Mouse (Mus musculus): ENCODE measurements around the gene Slc22a2.
"Not testable (repeated sequence)": the region's sequence is repeated elsewhere in the genome, so short reads cannot be mapped to it uniquely, and the experiment has no call there.

Gene Slc22a2

DNA sequence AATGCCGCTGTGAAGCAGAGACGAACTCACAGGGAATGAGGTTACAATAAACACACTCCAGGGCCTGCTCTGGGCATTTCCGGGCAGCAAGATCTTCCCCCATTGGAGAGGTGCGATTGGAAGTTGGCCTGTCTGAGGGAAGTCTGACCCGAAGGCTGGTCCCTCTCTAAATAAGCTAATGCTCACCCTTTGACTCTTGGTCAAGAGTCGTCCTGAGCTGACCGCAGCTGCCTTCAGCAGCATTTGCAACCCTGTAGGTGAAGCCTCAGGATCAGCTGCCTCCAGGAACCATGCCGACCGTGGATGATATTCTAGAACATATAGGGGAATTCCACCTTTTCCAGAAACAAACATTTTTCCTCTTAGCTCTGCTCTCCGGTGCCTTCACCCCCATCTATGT, at the start of gene Slc22a2:
Gene Slc22a2, plus strand, starts transcription at position 142 of the 400 bp plus-strand sequence.
- DNase-seq (ENCODE audit: low spot score): no peak

GRCm38 (mm10) chr17:12534353-12535145, 49.4 kb upstream of the Slc22a2 start:
- peak; percentile 66 for DNase-seq (ENCODE audit: low spot score)

DNA sequence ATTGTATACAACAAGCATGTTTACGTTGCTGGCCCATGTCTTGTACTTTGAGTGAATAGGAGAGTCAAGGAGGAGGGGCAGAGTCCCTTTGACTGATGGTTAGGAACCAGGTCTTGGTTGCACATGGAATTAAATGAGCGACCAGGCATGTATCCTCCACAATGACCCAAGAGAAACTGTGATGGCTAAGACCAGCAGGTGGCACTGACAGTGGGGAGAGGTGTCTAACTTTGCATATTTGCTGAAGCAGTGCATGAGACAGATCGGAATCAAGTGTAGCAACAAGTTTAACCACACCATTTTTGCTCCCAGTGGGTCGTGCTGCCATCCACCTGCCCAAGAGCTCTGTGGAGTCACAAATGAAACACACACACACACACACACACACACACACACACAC, 21.7 kb upstream of the Slc22a2 start:
- no peak for DNase-seq (ENCODE audit: low spot score)

GRCm38 (mm10) chr17:12564481-12565000, 19.4 kb upstream of the Slc22a2 start:
- not testable (repeated sequence) for DNase-seq (ENCODE audit: low spot score)

GRCm38 (mm10) chr17:12565443-12565842, 18.5 kb upstream of the Slc22a2 start:
- DNase-seq (ENCODE audit: low spot score): no peak

DNA sequence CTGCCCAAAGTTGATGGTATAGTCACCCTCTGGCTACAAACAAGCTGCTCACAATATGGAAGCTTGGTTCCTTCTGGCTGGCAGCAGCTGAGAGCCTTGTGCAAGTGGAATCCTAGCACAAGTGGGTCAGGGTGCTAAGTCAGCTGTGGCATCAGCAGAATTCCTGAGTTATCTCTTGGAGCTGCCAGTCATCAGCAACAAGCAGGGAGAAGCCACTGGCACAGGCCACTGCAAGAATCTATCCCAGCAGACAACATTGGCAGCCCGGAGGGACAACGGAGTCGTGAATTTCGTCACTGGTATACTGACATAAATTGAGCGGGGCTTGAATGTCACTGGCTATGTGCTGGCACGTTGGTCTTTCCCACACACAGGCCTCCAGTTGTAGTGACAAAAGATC, 12.6 kb upstream of the Slc22a2 start:
- DNase-seq (ENCODE audit: low spot score): no peak

- DNase-seq (ENCODE audit: low spot score): no peak
Observed at GRCm38 (mm10) chr17:12571924-12572463, 11.9 kb upstream of the Slc22a2 start.

DNA sequence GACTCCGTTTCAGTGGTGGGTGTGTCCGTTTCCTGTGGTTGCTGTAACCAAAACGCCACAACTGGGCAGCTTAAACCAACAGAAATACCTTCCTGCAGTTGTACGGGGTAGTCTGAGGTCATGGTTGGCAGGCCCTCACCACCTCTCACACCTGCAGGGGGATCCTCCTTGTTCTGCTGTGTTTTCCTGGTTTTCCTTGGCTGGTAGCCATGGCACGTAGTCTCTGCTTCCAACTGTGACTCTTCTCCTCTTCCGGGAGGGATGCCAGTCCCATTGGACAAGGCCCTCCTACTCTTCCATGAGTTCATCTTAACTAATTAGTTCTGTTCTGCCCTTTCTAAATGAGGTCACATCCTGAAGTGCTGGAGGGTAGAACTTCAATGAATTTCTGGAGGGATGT, 8.5 kb upstream of the Slc22a2 start:
- DNase-seq (ENCODE audit: low spot score): no peak

- DNase-seq (ENCODE audit: low spot score): no peak
Observed at GRCm38 (mm10) chr17:12577096-12577495, 6.8 kb upstream of the Slc22a2 start.

DNA sequence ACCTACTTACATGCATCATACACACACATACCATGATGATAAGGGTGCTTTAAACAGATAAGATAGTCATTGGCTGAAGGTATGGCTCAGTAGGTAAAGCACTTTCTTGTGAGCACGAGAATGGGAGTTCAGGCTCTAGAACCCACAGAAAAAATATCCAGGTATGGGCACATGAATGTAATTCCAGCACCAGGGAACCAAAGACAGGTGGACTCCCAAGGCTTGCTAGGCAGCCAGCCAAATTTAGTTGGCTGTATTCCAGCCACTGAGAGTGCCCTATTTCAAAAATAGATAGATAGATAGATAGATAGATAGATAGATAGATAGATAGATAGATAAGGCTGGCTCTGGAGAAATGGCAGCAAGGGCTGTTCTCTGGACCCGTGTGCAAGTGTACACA, 1.4 kb downstream of the Slc22a2 start:
- DNase-seq (ENCODE audit: low spot score): no peak

GRCm38 (mm10) chr17:12586966-12587365, 3.0 kb downstream of the Slc22a2 start:
- no peak for DNase-seq (ENCODE audit: low spot score)

DNA sequence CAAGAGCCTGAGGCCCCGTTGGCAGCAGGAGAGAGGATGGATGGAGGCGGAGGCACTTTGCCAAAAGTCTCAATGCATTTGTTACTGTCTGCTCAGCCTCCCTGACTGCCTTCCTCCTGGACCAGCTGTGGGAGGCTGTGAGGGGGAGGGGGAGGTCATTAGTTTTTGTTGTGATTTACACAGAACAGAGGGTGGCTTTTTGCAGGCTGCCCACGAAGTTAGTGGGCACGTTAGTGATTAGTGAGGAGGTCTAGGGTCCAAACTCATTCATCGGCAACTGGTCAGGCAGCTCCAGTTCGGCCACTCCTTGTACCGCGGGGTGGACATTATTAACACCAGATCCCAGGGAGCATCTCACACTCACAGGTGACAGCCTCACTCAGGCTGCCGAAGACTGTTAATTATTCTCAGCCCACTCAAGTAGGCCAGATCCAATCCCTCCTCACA, 4.9 kb downstream of the Slc22a2 start:
- no peak for DNase-seq (ENCODE audit: low spot score)

DNA sequence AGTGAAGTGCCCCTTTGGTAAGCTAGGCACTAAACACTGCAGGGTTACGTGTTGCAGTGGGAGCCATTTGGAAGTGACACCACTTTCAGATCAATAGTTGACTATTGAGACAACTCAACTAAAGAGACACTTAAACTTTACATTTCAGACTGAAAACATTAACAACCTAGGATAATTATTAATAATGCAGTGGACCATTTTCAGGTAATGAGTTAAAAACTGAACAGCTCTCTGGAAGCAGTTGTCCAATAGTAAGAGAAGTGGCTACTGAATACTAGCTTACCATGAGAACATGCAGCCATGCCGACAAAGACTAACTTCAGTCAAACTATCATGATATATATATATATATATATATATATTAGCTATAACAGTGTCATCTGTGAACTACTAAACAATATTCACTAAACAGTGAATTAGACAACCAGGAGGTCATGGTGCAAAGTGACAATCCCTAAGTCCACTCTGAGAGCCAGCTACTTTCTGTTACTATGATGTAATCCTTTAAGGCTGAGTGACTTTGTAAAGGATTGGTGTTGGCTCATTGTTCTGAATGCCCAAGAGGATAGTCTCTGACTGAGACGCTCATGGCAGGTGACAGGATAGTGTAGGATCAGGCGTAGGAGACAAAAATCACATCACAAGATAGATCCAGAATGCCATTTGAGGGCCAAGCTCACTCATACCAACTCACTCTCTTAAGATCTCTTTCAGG, 7.1 kb downstream of the Slc22a2 start:
- DNase-seq (ENCODE audit: low spot score): no peak

DNA sequence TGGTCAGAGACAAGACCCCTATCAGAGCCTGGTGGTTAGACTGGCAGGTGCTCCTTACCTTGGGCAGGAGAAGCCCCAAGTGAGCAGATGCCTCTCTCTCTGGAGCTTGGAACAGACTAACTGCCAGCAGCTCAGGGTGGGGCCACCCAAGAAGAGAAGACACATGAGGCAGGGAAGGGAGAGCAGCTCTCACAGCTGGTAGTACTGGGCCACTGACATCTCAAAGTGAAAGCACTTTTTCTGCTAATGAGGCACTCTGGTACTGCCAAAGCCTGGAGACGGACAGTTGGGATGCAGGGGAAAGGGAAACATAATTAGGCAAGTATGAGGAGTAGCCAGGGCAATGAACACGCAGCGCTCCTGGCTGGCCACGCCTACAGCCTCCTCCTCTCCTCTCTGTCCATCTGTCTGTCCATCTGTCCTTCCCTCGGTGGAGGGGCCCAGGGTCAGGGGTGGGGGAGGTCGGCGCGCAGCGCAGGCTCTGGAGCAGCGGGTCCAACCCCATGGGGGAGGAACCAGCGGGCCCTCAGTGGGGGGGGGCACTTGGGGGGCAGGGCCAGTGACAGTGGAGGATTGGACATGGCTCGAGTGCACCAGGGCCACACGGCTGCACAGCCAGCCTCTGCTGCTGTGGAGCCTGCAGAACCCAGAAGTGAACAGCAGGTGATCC, 12.0 kb downstream of the Slc22a2 start:
- DNase-seq (ENCODE audit: low spot score): no peak

DNA sequence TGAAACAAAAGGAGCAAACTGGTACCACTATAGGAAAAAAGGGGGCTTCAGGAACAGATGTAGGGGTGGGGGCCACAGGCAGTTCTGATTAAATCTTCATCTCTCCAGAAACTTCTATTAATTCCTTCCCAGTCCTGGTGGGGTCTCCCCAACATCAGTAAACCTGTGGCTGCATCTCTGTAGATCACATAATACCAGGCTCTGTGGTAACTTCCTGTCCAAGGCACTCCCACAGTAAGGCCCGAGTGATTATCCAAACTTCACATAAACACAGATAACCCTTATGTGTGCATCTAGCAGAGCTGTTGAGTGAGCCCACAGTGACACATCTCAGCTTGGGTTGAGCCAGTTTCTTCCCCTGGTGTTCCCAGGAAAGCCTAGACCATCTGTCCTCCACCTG, 22.7 kb downstream of the Slc22a2 start:
- DNase-seq (ENCODE audit: low spot score): no peak

GRCm38 (mm10) chr17:12607202-12607601, 23.3 kb downstream of the Slc22a2 start:
- DNase-seq (ENCODE audit: low spot score): no peak

DNA sequence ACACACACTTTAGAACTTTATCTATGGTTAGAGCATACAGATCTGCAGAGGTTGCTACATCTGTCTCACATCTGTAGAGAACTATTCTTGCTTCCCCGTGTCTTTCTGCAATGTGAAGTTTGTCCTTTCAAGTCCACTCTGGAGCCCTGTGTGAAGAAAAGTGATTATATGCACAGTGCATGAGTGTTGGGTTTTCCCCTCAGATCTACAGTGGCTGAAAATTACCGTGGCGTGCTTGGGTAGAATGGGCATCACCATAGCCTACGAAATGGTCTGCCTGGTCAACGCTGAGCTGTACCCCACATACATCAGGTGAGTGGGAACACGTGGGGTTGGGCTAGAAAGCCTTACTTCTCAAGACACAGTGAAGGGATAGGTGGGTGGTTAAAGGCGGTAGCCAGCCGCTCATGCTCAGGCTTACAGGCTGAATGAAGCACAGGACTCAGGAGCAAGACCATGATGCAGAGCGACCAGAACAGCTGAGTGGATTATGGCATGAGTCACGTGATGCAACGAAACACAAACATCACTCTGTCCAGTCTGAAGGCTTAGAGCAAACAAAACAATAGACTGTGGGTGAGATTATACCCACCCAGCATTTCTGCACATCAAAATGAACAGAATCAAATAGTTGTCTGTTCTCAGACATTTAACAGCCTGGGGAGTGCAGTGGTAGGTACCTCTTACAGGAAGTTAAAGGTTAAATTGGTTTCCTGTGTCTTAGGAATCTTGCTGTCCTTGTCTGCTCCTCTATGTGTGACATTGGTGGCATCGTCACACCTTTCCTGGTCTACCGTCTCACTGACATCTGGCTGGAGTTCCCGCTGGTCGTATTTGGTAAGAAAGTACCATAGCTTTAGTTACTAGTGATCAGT, 30.8 kb downstream of the Slc22a2 start:
- no peak for DNase-seq (ENCODE audit: low spot score)

- DNase-seq (ENCODE audit: low spot score): no peak
Observed at GRCm38 (mm10) chr17:12615429-12615828, 31.5 kb downstream of the Slc22a2 start.

DNA sequence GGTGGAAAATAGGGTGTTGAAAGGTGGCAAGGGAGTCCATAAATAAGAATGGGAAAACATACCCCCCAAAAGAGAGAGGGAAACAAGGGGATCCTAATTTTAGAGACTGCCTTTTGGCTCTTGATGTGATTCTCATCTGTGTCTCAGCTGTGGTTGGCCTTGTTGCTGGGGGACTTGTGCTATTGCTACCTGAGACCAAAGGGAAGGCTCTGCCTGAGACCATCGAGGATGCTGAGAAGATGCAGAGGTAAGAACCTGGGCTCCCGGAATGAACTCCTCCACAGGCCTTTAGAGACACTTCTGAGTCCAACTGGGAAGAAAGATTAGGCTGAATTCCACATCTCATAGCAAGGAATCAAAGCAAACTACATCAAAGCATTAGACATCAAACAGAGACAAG, 35.7 kb downstream of the Slc22a2 start:
- DNase-seq (ENCODE audit: low spot score): no peak

GRCm38 (mm10) chr17:12627983-12628382, 44.1 kb downstream of the Slc22a2 start:
- no peak for DNase-seq (ENCODE audit: low spot score)

DNA sequence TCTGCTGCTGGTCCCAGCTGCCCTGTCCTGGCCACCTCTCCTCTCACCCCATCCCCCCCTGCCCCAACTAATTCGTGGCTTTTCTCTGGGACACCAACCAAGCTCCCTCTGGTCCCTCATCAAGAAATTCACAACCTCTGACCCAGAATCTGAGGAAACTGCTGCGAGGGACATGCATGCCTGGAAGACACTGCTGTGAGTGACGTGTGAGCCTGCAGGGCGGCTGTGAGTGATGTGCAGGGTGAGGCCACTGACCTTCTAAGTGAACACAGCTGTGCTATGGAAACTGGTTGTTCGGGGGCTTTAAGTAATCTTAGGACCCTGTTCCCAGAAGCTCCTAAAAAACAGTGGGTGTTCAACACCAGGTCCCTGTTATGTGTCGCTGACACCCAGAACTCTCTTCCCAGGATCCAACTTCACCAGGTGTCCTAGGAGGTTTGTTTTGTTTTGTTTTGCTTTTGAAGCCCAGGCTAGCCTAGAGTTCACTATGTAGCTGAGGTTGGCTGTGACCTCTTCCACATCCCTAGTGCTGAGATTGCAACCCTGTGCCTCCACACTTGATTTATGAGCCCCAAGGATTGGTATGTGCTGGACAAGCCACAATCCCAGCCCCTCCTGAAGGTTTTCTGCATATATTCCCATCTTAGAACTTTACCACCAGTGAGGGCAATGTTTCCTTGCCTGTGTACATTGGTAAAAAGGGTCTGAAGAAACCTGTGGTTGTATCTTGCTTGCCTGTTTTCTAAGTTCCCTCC, 47.2 kb downstream of the Slc22a2 start:
- DNase-seq (ENCODE audit: low spot score): no peak
